Mouse (Mus musculus) ovary, adult 10 weeks (tissue): ENCODE data around the gene Gm5737. TPM values are rescaled to one million over a fixed set of nuclear protein-coding genes. Genes with fewer than 3 reads are reported as not detected.

ENCODE experiments used
- polyA plus RNA-seq: library from polyadenylated mRNA; stranded (reverse); fragments of 350-450 nt; fragmentation: Illumina TruSeq; extraction: RNeasy Lipid Tissue Mini Kit (QIAGEN cat#74804); gene quantifications from one replicate; pipeline ENCODE4 v1.2.3, GENCODE M21; 2014

Gene Gm5737
- polyA plus RNA-seq, result not detected

DNA sequence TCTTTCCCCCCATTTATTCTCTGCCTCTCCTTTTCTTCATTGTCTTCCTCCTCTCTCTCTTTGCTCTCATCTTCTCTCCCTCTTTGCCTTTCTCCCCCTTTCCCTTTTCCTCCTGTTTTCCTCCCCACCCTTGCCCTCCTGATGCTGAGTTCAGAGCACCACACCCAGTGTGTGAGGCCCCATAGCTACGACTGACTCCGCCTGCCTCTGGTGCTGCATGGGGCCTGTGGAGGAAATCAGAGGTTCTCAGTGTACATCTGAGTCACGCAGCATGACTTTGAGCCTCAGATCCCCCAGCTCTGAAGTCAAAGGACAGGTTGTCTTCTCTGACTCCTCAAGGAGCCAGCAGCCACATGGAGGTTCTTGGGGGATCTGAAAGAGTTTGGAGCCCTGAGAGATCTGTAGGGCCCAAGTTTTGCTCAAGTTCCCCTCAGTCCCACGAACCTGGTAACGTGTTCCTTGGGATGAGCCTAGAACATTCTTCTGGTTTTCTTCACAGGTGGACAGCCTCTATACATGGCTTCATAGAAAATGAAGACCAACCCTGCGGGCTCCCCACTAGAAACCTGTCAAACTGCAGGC, at the start of gene Gm5737:
TSS of gene Gm5737 (plus strand) at position 532 of the 582 bp plus-strand sequence.

GRCm38 (mm10) chr7:120842345-120843036, 30.3 kb downstream of the Gm5737 start, which contains the start of gene Eef2k:
TSS of gene Eef2k (plus strand) at chr7:120842831.

Other genes starting within 250 kb of the Gm5737 start
- 376 TPM for gene Uqcrc2, start 177.2 kb upstream of the Gm5737 start, polyA plus RNA-seq
- not detected for gene Pdzd9, start 142.0 kb upstream of the Gm5737 start, polyA plus RNA-seq
- 69.1 TPM for gene Mosmo, start 134.7 kb upstream of the Gm5737 start, polyA plus RNA-seq
- 2.1 TPM for gene Vwa3a, start 73.0 kb upstream of the Gm5737 start, polyA plus RNA-seq
- gene Eef2k, start 30.5 kb downstream of the Gm5737 start, polyA plus RNA-seq, result 8.7 TPM
- gene Polr3e, start 105.4 kb downstream of the Gm5737 start, polyA plus RNA-seq, result 11.8 TPM
- 13.8 TPM for gene Cdr2, start 169.9 kb downstream of the Gm5737 start, polyA plus RNA-seq
- 0.68 TPM for gene Mfsd13b, start 170.1 kb downstream of the Gm5737 start, polyA plus RNA-seq
- gene Mettl9, start 222.1 kb downstream of the Gm5737 start, polyA plus RNA-seq, result 453 TPM